Mouse (Mus musculus) myocyte (in vitro differentiated cells): ENCODE measurements at regions not wholly inside any gene's neighbourhood (a gene's known extent, or its start where the extent isn't known, plus 50 kb on each side); places are given as distances from the start of the nearest gene placed in this dataset.

Experiments used
- H3K27me3 ChIP-seq: one replicate; pipeline ENCODE4 v1.6.1; 2011; ENCODE audit not compliant: control insufficient read depth, insufficient read depth, insufficient read length
- H3K36me3 ChIP-seq: one replicate; pipeline ENCODE4 v1.6.1; 2011; ENCODE audit not compliant: control insufficient read depth, insufficient read depth
- H3K4me2 ChIP-seq: one replicate; pipeline ENCODE4 v1.6.1; 2011; ENCODE audit warnings: low read depth, control low read depth
- H3K4me3 ChIP-seq: one replicate; pipeline ENCODE4 v1.5.1; 2011; ENCODE audit warnings: mild to moderate bottlenecking, control low read depth, moderate library complexity
- H3K79me2 ChIP-seq: one replicate; pipeline ENCODE4 v1.6.1; 2011; ENCODE audit not compliant: control insufficient read depth, insufficient read depth
- H3ac ChIP-seq: one replicate; pipeline ENCODE4 v1.6.1; 2011; ENCODE audit not compliant: control insufficient read depth, insufficient read length
- CEBPB ChIP-seq: IDR thresholded peaks from 2 replicates; pipeline ENCODE4 v1.6.1; 2011; ENCODE audit warnings: mild to moderate bottlenecking, moderate library complexity; ENCODE audit not compliant: poor library complexity, insufficient read depth, severe bottlenecking
- E2F4 ChIP-seq: IDR thresholded peaks from one replicate; pipeline ENCODE4 v1.6.1; 2011; ENCODE audit warnings: mild to moderate bottlenecking, control low read depth, moderate library complexity; ENCODE audit not compliant: insufficient read depth
- MAX ChIP-seq: IDR thresholded peaks from one replicate; pipeline ENCODE4 v1.6.1; 2011; ENCODE audit warnings: low read depth, mild to moderate bottlenecking, control low read depth
- MYOD1 ChIP-seq, 3 experiments: IDR thresholded peaks; one replicate each; pipeline ENCODE4 v1.6.1; 2011; ENCODE audit warnings: control low read depth in 2 of 3, low read depth in 2 of 3, mild to moderate bottlenecking in 2 of 3, moderate library complexity in 1 of 3; ENCODE audit not compliant: insufficient read length in 2 of 3, control insufficient read depth in 1 of 3
- MYOG ChIP-seq, 3 experiments: IDR thresholded peaks; one replicate each; pipeline ENCODE4 v1.6.1; 2011; ENCODE audit warnings: control low read depth in 2 of 3, low read depth in 2 of 3, mild to moderate bottlenecking in 2 of 3; ENCODE audit not compliant: insufficient read length in 2 of 3, control insufficient read depth in 1 of 3, insufficient read depth in 1 of 3
- POLR2A ChIP-seq: IDR thresholded peaks from one replicate; pipeline ENCODE4 v1.6.1; 2011; ENCODE audit warnings: low read depth, mild to moderate bottlenecking, control low read depth, moderate library complexity; ENCODE audit not compliant: insufficient read length
- POLR2AphosphoS2 ChIP-seq: IDR thresholded peaks from one replicate; pipeline ENCODE4 v1.6.1; 2011; ENCODE audit warnings: low read depth, control low read depth; ENCODE audit not compliant: insufficient read length
- REST ChIP-seq: IDR thresholded peaks from one replicate; pipeline ENCODE4 v1.6.1; 2011; ENCODE audit warnings: mild to moderate bottlenecking, control low read depth, moderate library complexity; ENCODE audit not compliant: insufficient read depth, insufficient read length
- SRF ChIP-seq: IDR thresholded peaks from one replicate; pipeline ENCODE4 v1.6.1; 2011; ENCODE audit warnings: low read depth; ENCODE audit not compliant: control insufficient read depth, insufficient read length
- TCF12 ChIP-seq: IDR thresholded peaks from one replicate; pipeline ENCODE4 v1.6.1; 2011; ENCODE audit warnings: mild to moderate bottlenecking, control low read depth; ENCODE audit not compliant: poor library complexity, insufficient read depth, severe bottlenecking
- TCF3 ChIP-seq: IDR thresholded peaks from one replicate; pipeline ENCODE4 v1.6.1; 2011; ENCODE audit warnings: low read depth, control low read depth; ENCODE audit not compliant: insufficient read length
- USF1 ChIP-seq: IDR thresholded peaks from one replicate; pipeline ENCODE4 v1.6.1; 2011; ENCODE audit warnings: low read depth, mild to moderate bottlenecking, control low read depth, moderate library complexity

DNA sequence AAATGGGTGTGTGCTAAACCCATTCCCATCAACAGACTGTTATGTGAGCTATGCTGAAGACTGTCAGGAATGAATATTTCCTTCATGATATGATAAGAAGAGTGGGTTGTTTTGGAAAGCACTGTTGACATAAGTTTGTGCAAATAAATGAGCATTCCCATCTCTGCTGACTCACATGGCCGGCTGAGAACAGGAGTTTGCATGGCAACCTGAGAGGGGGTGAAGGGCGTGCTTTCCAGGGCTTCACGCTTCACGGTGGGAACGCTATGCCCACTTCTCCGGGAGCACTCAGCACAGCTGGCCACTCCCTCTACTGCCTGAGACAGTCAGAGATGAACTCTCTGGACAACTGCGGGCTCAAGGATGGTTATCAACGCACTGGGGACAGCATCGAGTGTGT lies 348.9 kb upstream of the Slc24a5 start:
- H3K4me3 ChIP-seq: no peak overlapping the region
- no peak overlapping the region for H3ac ChIP-seq
- no peaks in the 10 kb centered on the region for H3K79me2 ChIP-seq
- no peak overlapping the region for H3K4me2 ChIP-seq
- H3K36me3 ChIP-seq: no peaks in the 10 kb centered on the region
- peaks cover 2% of the 10 kb centered on the region for H3K27me3 ChIP-seq
- TF ChIP-seq E2F4 (no peak), POLR2AphosphoS2 (no peak), POLR2A (no peak), REST (no peak), TCF3 (no peak), MYOD1 (IDR thresholded peaks at IDR 0.05; ENCODE audit: control insufficient read depth in 1 of 3, insufficient read length in 2 of 3, low read depth in 2 of 3) (no peak), TCF12 (no peak), MAX (no peak), USF1 (no peak), CEBPB (no peak), MYOG (IDR thresholded peaks at IDR 0.05; ENCODE audit: control insufficient read depth in 1 of 3, insufficient read depth in 1 of 3, insufficient read length in 2 of 3, low read depth in 2 of 3) (no peak), SRF (no peak)

DNA sequence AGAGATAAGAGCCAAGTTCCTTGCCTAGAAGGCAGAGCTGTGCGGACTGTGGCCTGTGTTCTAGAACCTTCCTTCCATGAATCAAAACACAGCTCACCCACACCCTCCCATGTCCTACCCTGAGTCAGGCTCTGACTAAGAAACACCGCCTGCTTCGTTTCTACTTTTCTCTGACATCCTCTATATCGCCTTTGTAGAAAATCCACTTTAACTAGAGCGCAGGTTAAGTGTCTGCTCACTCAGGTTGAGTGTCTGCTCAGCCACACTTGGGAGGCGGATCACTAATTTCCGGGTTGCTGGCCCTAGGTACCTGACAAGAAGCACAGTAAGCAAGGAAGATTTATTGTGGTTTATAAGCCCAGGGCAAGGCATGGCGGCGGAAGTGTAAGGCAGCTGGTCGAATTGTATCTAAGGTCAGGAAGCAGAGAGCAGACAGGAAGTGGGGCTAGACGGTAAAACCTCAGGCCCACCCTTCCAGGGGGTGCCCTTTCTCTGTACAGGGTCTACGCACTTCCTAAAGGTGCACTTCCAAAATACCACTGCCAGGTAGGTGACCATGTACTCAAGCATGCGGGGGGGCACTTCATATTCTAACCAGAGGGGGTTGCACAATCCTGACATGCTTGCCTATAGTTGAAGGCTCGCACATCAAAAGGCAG lies 348.0 kb upstream of the Slc24a5 start:
- H3K27me3 ChIP-seq: peaks cover 9% of the 10 kb centered on the region
- H3K4me3 ChIP-seq: no peak overlapping the region
- H3ac ChIP-seq: no peak overlapping the region
- no peaks in the 10 kb centered on the region for H3K79me2 ChIP-seq
- H3K4me2 ChIP-seq: no peak overlapping the region
- no peak for TF ChIP-seq CEBPB
- TF ChIP-seq SRF: no peak
- TF ChIP-seq MYOG (IDR thresholded peaks at IDR 0.05; ENCODE audit: control insufficient read depth in 1 of 3, insufficient read depth in 1 of 3, insufficient read length in 2 of 3, low read depth in 2 of 3): no peak
- no peak for TF ChIP-seq USF1
- TF ChIP-seq MYOD1 (IDR thresholded peaks at IDR 0.05; ENCODE audit: control insufficient read depth in 1 of 3, insufficient read length in 2 of 3, low read depth in 2 of 3): no peak
- no peak for TF ChIP-seq MAX
- TF ChIP-seq POLR2AphosphoS2: no peak
- TF ChIP-seq REST: no peak
- TF ChIP-seq TCF12: no peak
- H3K36me3 ChIP-seq: no peaks in the 10 kb centered on the region

DNA sequence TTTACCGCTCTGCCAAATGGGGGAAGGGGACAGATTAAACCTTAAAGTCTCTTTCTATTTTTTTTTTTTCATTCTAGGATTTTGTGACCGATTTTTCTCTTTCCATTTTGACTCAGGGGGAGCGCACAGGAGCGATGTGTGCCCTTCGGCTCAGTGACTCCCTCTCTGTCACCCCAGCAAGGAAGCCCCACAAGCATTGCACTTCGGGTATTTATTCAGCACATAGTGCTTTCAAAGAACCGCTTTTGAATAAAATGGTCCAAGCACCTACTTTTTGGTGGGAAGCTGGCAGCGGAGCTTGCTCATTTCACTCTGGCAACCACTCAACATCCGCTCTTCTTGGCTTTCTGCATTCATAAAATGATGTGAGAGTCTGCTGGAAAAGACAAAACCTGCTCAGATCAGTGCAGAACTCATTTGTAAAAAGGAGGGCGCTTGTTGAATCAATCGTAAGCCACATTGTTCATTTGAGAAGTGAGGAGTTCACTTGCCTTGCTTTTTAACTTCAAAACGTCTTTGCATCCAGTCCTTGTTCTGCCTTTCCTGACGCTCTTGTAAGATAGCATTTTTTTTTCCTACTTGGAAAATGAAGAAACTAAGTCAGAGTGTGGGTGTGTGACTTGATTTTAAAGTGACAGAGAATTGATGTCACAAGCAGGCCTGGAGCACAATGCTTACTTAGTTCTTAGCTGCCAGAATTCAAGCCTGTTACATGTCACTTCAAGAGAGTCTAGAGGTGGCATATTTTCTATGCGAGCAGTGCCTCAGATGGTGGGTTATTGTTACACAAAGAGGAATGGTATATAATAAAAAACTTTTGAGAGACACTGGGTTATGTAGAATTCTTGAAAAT lies 347.1 kb upstream of the Slc24a5 start:
- Histone ChIP-seq H3K4me3 (no peak overlapping the region), H3K79me2 (no peaks in the 10 kb centered on the region), H3K36me3 (no peaks in the 10 kb centered on the region), H3ac (no peak overlapping the region), H3K4me2 (no peak overlapping the region), H3K27me3 (peaks cover 15% of the 10 kb centered on the region)
- TF ChIP-seq SRF (no peak), CEBPB (no peak), E2F4 (no peak), REST (no peak), TCF12 (no peak), MYOG (IDR thresholded peaks at IDR 0.05; ENCODE audit: control insufficient read depth in 1 of 3, insufficient read depth in 1 of 3, insufficient read length in 2 of 3, low read depth in 2 of 3) (no peak), MYOD1 (IDR thresholded peaks at IDR 0.05; ENCODE audit: control insufficient read depth in 1 of 3, insufficient read length in 2 of 3, low read depth in 2 of 3) (no peak), POLR2AphosphoS2 (no peak), USF1 (no peak), POLR2A (no peak), MAX (no peak), TCF3 (no peak)

DNA sequence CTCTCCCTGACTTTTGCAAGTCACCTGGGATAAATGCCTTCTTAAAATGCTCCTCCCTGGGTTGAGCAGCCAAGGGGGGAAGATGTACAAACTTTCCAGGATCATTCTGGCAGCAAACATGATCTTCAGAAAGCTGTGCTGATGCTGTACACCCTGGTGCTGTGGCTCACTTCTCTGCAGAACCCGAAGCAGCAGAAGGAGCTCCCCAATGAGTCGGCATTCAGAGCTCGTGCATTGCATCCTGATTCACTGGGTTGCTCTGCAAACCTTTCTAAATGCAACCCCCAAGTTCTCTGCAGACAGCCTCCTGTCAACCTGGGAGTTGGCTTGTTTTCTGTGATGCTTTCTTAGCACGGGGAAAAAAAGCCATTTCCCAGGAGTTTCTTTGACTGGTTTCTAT lies 343.8 kb upstream of the Slc24a5 start:
- no peak for TF ChIP-seq E2F4
- TF ChIP-seq POLR2A: no peak
- TF ChIP-seq CEBPB: no peak
- TF ChIP-seq MYOD1 (IDR thresholded peaks at IDR 0.05; ENCODE audit: control insufficient read depth in 1 of 3, insufficient read length in 2 of 3, low read depth in 2 of 3): no peak
- TF ChIP-seq USF1: no peak
- no peak for TF ChIP-seq MYOG (IDR thresholded peaks at IDR 0.05; ENCODE audit: control insufficient read depth in 1 of 3, insufficient read depth in 1 of 3, insufficient read length in 2 of 3, low read depth in 2 of 3)
- H3K4me3 ChIP-seq: no peak overlapping the region
- no peaks in the 10 kb centered on the region for H3K79me2 ChIP-seq
- H3K27me3 ChIP-seq: peaks cover 20% of the 10 kb centered on the region
- H3K4me2 ChIP-seq: no peak overlapping the region
- H3K36me3 ChIP-seq: no peaks in the 10 kb centered on the region
- H3ac ChIP-seq: no peak overlapping the region
